Mouse (Mus musculus) embryo, embryonic 11 days (tissue): ENCODE results near the gene Selenoi.

Experiments used
- DNase-seq: peaks from one replicate; pipeline ENCODE4 v3.0.0-alpha.2; 2015

The Selenoi gene

GRCm38 (mm10) chr5:30240552-30240951 lies 8.2 kb downstream of the Selenoi start:
- DNase-seq: no peak

GRCm38 (mm10) chr5:30242410-30242809 lies 10.0 kb downstream of the Selenoi start:
- no peak for DNase-seq

- DNase-seq: peak; percentile 30
These were observed 11.4 kb downstream of the Selenoi start for GRCm38 (mm10) chr5:30243741-30244140.

- no peak for DNase-seq
These were observed 13.6 kb downstream of the Selenoi start for GRCm38 (mm10) chr5:30245861-30246416.

GRCm38 (mm10) chr5:30247666-30248065 lies 15.3 kb downstream of the Selenoi start:
- DNase-seq: no peak

- DNase-seq: no peak
These were observed 23.4 kb downstream of the Selenoi start for GRCm38 (mm10) chr5:30255567-30256354.

- no peak for DNase-seq
These were observed 26.4 kb downstream of the Selenoi start for GRCm38 (mm10) chr5:30258776-30259175.

- DNase-seq: no peak
These were observed 38.3 kb downstream of the Selenoi start for GRCm38 (mm10) chr5:30270571-30271190.

- DNase-seq: no peak
These were observed 39.4 kb downstream of the Selenoi start for GRCm38 (mm10) chr5:30271599-30272281.

- no peak for DNase-seq
These were observed 44.0 kb downstream of the Selenoi start for GRCm38 (mm10) chr5:30276361-30276760.

- DNase-seq: no peak
These were observed 46.6 kb downstream of the Selenoi start for GRCm38 (mm10) chr5:30278952-30279351.

- DNase-seq: no peak
These were observed 47.1 kb downstream of the Selenoi start for GRCm38 (mm10) chr5:30279446-30279845.

GRCm38 (mm10) chr5:30280864-30281263 lies 48.5 kb downstream of the Selenoi start:
- no peak for DNase-seq

- peak; percentile 75 for DNase-seq
These were observed 48.9 kb downstream of the Selenoi start, which contains the start of gene Drc1 for GRCm38 (mm10) chr5:30281291-30281732. Gene Drc1, plus strand, starts transcription at chr5:30281388.

- no peak for DNase-seq
These were observed 53.8 kb downstream of the Selenoi start for GRCm38 (mm10) chr5:30285944-30286799.

- no peak for DNase-seq
These were observed 54.9 kb downstream of the Selenoi start for GRCm38 (mm10) chr5:30287106-30287882.
